ENCODE assay signal across 7 mouse cellular contexts in the genomic region with DNA sequence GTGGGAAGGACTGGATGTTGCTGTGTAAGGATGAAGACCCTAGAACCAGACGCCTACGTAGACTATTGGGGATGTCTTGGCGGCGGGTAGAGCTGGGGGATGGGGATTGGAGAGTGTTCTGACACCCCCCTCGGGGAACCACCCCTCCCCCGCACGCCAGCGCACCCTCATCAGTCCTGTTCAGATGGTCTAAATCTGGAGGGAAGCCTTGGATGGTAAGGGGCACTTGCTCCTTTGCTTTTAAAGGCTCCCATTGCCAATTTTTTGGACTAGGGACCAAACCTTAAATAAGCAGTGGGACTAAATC. TPM values are rescaled to one million over a fixed set of nuclear protein-coding genes. Genes with fewer than 3 reads are reported as not detected.
DNase-seq lines count a peak whose midpoint lies in the region; ATAC-seq and TF ChIP-seq lines count a peak whose summit lies in the region.

No protein-coding gene starts in this region.

- no peaks in the 10 kb centered on the region for H3K4me1 ChIP-seq in lung, adult 2 months (ENCODE audit: control insufficient read depth, insufficient read depth, low read length)
- H3K4me1 ChIP-seq in forebrain, embryonic 12.5 days = 0 out of 2 replicates have a peak, but pooled peaks cover 3% of the 10 kb centered on the region
- H3K4me1 ChIP-seq in limb, embryonic 15.5 days = 0 out of 2 replicates have a peak, but pooled peaks cover 3% of the 10 kb centered on the region
- H3K4me1 ChIP-seq in stomach, embryonic 14.5 days (ENCODE audit: control insufficient read depth, insufficient read depth, low read length) = no peaks in the 10 kb centered on the region

- H3K27me3 ChIP-seq in forebrain, embryonic 12.5 days = no peaks in the 10 kb centered on the region
- H3K27me3 ChIP-seq in limb, embryonic 15.5 days = no peaks in the 10 kb centered on the region
- H3K27me3 ChIP-seq in stomach, embryonic 14.5 days (ENCODE audit: control insufficient read depth, insufficient read depth, low read length) = no peaks in the 10 kb centered on the region

- H3K4me2 ChIP-seq in forebrain, embryonic 12.5 days = peak overlapping the region; percentile 53
- peak overlapping the region; percentile 61 for H3K4me2 ChIP-seq in limb, embryonic 15.5 days
- peak overlapping the region; percentile 53 for H3K4me2 ChIP-seq in stomach, embryonic 14.5 days (replicated peaks; ENCODE audit: low read depth, low read length)

- no peaks in the 10 kb centered on the region for H3K9me3 ChIP-seq in forebrain, embryonic 12.5 days
- no peaks in the 10 kb centered on the region for H3K9me3 ChIP-seq in limb, embryonic 15.5 days
- H3K9me3 ChIP-seq in stomach, embryonic 14.5 days (ENCODE audit: control insufficient read depth, low read depth, low read length) = no peaks in the 10 kb centered on the region

- TF ChIP-seq POLR2A in lung, adult 2 months (IDR thresholded peaks at IDR 0.05; ENCODE audit: borderline replicate concordance, extremely low read depth, low read depth, low read length) = no peak

- H3K4me3 ChIP-seq in lung, adult 2 months (replicated peaks; ENCODE audit: extremely low read depth, low read depth, low read length) = peak overlapping the region; percentile 62
- H3K4me3 ChIP-seq in forebrain, embryonic 12.5 days (replicated peaks) = peak overlapping the region; percentile 58
- H3K4me3 ChIP-seq in limb, embryonic 15.5 days = peak overlapping the region; percentile 57
- H3K4me3 ChIP-seq in stomach, embryonic 14.5 days (ENCODE audit: low read depth, low read length) = peak overlapping the region; percentile 48

- 19% methylated on average over 8 of the region's 8 CpGs for WGBS in lung, adult 2 months
- 15% methylated on average over 8 of the region's 8 CpGs for WGBS in forebrain, embryonic 12.5 days
- WGBS in limb, embryonic 15.5 days = 15% methylated on average over 8 of the region's 8 CpGs
- 11% methylated on average over 8 of the region's 8 CpGs for WGBS in stomach, embryonic 14.5 days

- peak; percentile 44 for ATAC-seq in forebrain, embryonic 12.5 days (ENCODE audit: low FRiP score)
- no peak for ATAC-seq in limb, embryonic 15.5 days (ENCODE audit: insufficient number of reproducible peaks, low FRiP score, low TSS enrichment, low read depth)
- ATAC-seq in stomach, embryonic 14.5 days (ENCODE audit: insufficient number of reproducible peaks, insufficient read depth, low FRiP score, low read depth) = peak; percentile 2; the same call in 1 of the 2 replicates
- ATAC-seq in frontal cortex, adult (ENCODE audit: low TSS enrichment) = no peak

- H3K9ac ChIP-seq in forebrain, embryonic 12.5 days = peak overlapping the region; percentile 65
- no peak overlapping the region for H3K9ac ChIP-seq in limb, embryonic 15.5 days
- no peak overlapping the region for H3K9ac ChIP-seq in stomach, embryonic 14.5 days (replicated peaks; ENCODE audit: low read depth, low read length)

- no peaks in the 10 kb centered on the region for H3K36me3 ChIP-seq in forebrain, embryonic 12.5 days (replicated peaks)
- no peaks in the 10 kb centered on the region for H3K36me3 ChIP-seq in limb, embryonic 15.5 days
- H3K36me3 ChIP-seq in stomach, embryonic 14.5 days (ENCODE audit: control insufficient read depth, insufficient read depth, low read length) = no peaks in the 10 kb centered on the region

- peak overlapping the region; percentile 88 for H3K27ac ChIP-seq in forebrain, embryonic 12.5 days
- H3K27ac ChIP-seq in limb, embryonic 15.5 days = no peak overlapping the region; the same call in 1 of the 2 replicates
- H3K27ac ChIP-seq in stomach, embryonic 14.5 days (ENCODE audit: low read length) = no peak overlapping the region

- no peak for DNase-seq in lung, adult 2 months
- DNase-seq in lung, postnatal 36 days = no peak
- peak; percentile 8 for DNase-seq in cerebellum, adult 9-11 months

- no peak for TF ChIP-seq CTCF in lung, adult 2 months (IDR thresholded peaks at IDR 0.05; ENCODE audit: insufficient read depth, low read length)

RNA-seq across cellular contexts. Expression of gene Dock11, which starts 1.1 kb away (rescaled TPM):
- polyA plus RNA-seq in lung, adult 2 months (2012; rRNA removed) = 1.0 and 1.5 TPM in 2 replicates
- 28.6 and 29.1 TPM in 2 replicates for polyA plus RNA-seq in forebrain, embryonic 12.5 days (2016; fragmentation: Nextera tagmentation; extraction: Ambion mirVana)
- polyA plus RNA-seq in limb, embryonic 15.5 days (2015; fragmentation: Nextera tagmentation; extraction: Ambion mirVana) = 14.8 and 15.2 TPM in 2 replicates
- polyA plus RNA-seq in stomach, embryonic 14.5 days (2014; fragmentation: Nextera tagmentation; extraction: Ambion mirVana) = 24.4 and 24.9 TPM in 2 replicates

Comparison
In these comparisons a context has a peak if more than half of its experiments do, and no peak if none do; other contexts are left out.
1. ATAC-seq: peak in forebrain, embryonic 12.5 days (single experiment) and stomach, embryonic 14.5 days (single experiment); none in limb, embryonic 15.5 days (single experiment) and frontal cortex, adult (single experiment).
2. Peak in every context shown above with its lines, with median percentiles within 50 percentile points of each other: H3K4me3 ChIP-seq and H3K4me2 ChIP-seq.